Mouse (Mus musculus) stomach, postnatal 0 days (tissue): ENCODE data around the gene Gpr27. TPM values are rescaled to one million over a fixed set of nuclear protein-coding genes. Genes with fewer than 3 reads are reported as not detected.

ENCODE experiments used
- ATAC-seq: fragments of 200-750 bp; cut with Nextera tagmentation; 2 replicates; pipeline ENCODE4 v1.8.0; 2017; ENCODE audit not compliant: low FRiP score, low TSS enrichment
- DNase-seq: peaks from one replicate; pipeline ENCODE4 v3.0.0-alpha.2; 2016; ENCODE audit warnings: low spot score
- H3K27ac ChIP-seq: fragments of 300-500 bp; sonication (generic); replicated peaks from 2 replicates; pipeline ENCODE4 v1.5.1; 2014; ENCODE audit warnings: mild to moderate bottlenecking, control low read depth
- H3K27me3 ChIP-seq: fragments of 300-500 bp; sonication (generic); 2 replicates; pipeline ENCODE4 v1.6.1; 2014; ENCODE audit warnings: low read length; ENCODE audit not compliant: control insufficient read depth, insufficient read depth
- H3K36me3 ChIP-seq: fragments of 300-500 bp; sonication (generic); 2 replicates; pipeline ENCODE4 v1.6.1; 2014; ENCODE audit warnings: low read length, mixed read lengths; ENCODE audit not compliant: control insufficient read depth, insufficient read depth
- H3K4me1 ChIP-seq: fragments of 300-500 bp; sonication (generic); replicated peaks from 2 replicates; pipeline ENCODE4 v1.6.1; 2014; ENCODE audit warnings: antibody characterized with exemption; ENCODE audit not compliant: control insufficient read depth, insufficient read depth
- H3K4me2 ChIP-seq: fragments of 300-500 bp; sonication (generic); replicated peaks from 2 replicates; pipeline ENCODE4 v1.6.1; 2014; ENCODE audit warnings: low read depth, mild to moderate bottlenecking, control low read depth, moderate library complexity
- H3K4me3 ChIP-seq: fragments of 300-500 bp; sonication (generic); 2 replicates; pipeline ENCODE4 v1.5.1; 2014; ENCODE audit warnings: low read depth, low read length, control low read depth
- H3K9ac ChIP-seq: fragments of 300-500 bp; sonication (generic); 2 replicates; pipeline ENCODE4 v1.6.1; 2014; ENCODE audit warnings: mild to moderate bottlenecking, low read length, control low read depth, mixed read lengths
- H3K9me3 ChIP-seq: fragments of 300-500 bp; sonication (generic); 2 replicates; pipeline ENCODE4 v1.6.1; 2016; ENCODE audit warnings: low read length; ENCODE audit not compliant: control insufficient read depth
- CTCF ChIP-seq: IDR thresholded peaks from 2 replicates; pipeline ENCODE4 v1.5.1; 2016; ENCODE audit warnings: antibody characterized with exemption, low read depth, mild to moderate bottlenecking, moderate library complexity
- EP300 ChIP-seq: optimal IDR thresholded peaks from 2 replicates; pipeline ENCODE3; 2016; ENCODE audit warnings: antibody characterized with exemption
- WGBS: fragments of 180-500 bp; shearing (Covaris S2); extraction: QIAGEN DNeasy Blood & Tissue Kit; methylation state at CpG from one replicate; pipeline ENCODE4 v1.1.7; 2014; 5-methylcytosine and 5-hydroxymethylcytosine counted together
- polyA plus RNA-seq: library from polyadenylated mRNA; unstranded; fragments of >200 nt; fragmentation: Nextera tagmentation; extraction: Ambion mirVana; gene quantifications from 2 replicates; pipeline ENCODE4 v1.2.1, GENCODE M21; 2015

Gene Gpr27
- polyA plus RNA-seq: 2.5 and 2.9 TPM in 2 replicates

GRCm38 (mm10) chr6:99692206-99692915 lies at the start of gene Gpr27:
Gpr27 (plus strand) TSS chr6:99692679.
- WGBS: under 1% methylated on average over 48 of the region's 112 CpGs
- no peaks in the 10 kb centered on the region for H3K4me1 ChIP-seq
- peak within 1 kb of the TSS; percentile 74 for H3K9ac ChIP-seq
- H3K27me3 ChIP-seq: no peaks in the 10 kb centered on the region; the same call in 1 of the 2 replicates
- peak; percentile 33 for DNase-seq
- no peak within 1 kb of the TSS; the same call in 1 of the 2 replicates for H3K27ac ChIP-seq
- no peaks in the 10 kb centered on the region for H3K9me3 ChIP-seq
- H3K4me2 ChIP-seq: peak within 1 kb of the TSS; percentile 93
- TF ChIP-seq CTCF: no peak
- no peak for TF ChIP-seq EP300
- peak; percentile 78 for ATAC-seq
- peak within 1 kb of the TSS; percentile 65 for H3K4me3 ChIP-seq
- no peaks in the 10 kb centered on the region for H3K36me3 ChIP-seq

- H3K9me3 ChIP-seq: no peaks in the 10 kb centered on the region
- H3K9ac ChIP-seq: no peak overlapping the region
- 33% methylated on average over 10 of the region's 10 CpGs for WGBS
- ATAC-seq (peak; percentile 45; the same call in 1 of the 2 replicates), DNase-seq (peak; percentile 72)
- no peak overlapping the region for H3K4me3 ChIP-seq
- no peaks in the 10 kb centered on the region for H3K36me3 ChIP-seq
- no peaks in the 10 kb centered on the region; the same call in 1 of the 2 replicates for H3K4me1 ChIP-seq
- no peak overlapping the region for H3K4me2 ChIP-seq
- H3K27ac ChIP-seq: peak overlapping the region; percentile 30; the same call in 1 of the 2 replicates
- H3K27me3 ChIP-seq: no peaks in the 10 kb centered on the region
- no peak for TF ChIP-seq EP300
- TF ChIP-seq CTCF: no peak
Measured at GRCm38 (mm10) chr6:99643439-99644199, 48.9 kb upstream of the Gpr27 start.

- peak overlapping the region; percentile 30; the same call in 1 of the 2 replicates for H3K27ac ChIP-seq
Measured at GRCm38 (mm10) chr6:99644386-99644785, 48.1 kb upstream of the Gpr27 start.

GRCm38 (mm10) chr6:99644876-99645275 lies 47.6 kb upstream of the Gpr27 start:
- Histone ChIP-seq H3K4me3 (no peak overlapping the region), H3K9ac (no peak overlapping the region), H3K9me3 (no peaks in the 10 kb centered on the region), H3K4me1 (no peaks in the 10 kb centered on the region; the same call in 1 of the 2 replicates), H3K4me2 (no peak overlapping the region), H3K27ac (no peak overlapping the region), H3K27me3 (no peaks in the 10 kb centered on the region), H3K36me3 (no peaks in the 10 kb centered on the region)
- TF ChIP-seq CTCF (peak; percentile 33; the same call in 1 of the 2 replicates), EP300 (no peak)
- ATAC-seq: no peak
- 79% methylated on average over 5 of the region's 5 CpGs for WGBS
- DNase-seq: no peak

More at GRCm38 (mm10) chr6:99644386-99644785, 48.1 kb upstream of the Gpr27 start:
- no peak overlapping the region for H3K4me3 ChIP-seq
- H3K9me3 ChIP-seq: no peaks in the 10 kb centered on the region
- H3K36me3 ChIP-seq: no peaks in the 10 kb centered on the region
- no peak overlapping the region for H3K9ac ChIP-seq
- ATAC-seq (no peak), DNase-seq (no peak)
- no peak for TF ChIP-seq EP300
- TF ChIP-seq CTCF: no peak
- H3K4me2 ChIP-seq: no peak overlapping the region
- no peaks in the 10 kb centered on the region for H3K27me3 ChIP-seq
- no peaks in the 10 kb centered on the region; the same call in 1 of the 2 replicates for H3K4me1 ChIP-seq
- 76% methylated on average over 5 of the region's 5 CpGs for WGBS

GRCm38 (mm10) chr6:99646344-99646743 lies 46.1 kb upstream of the Gpr27 start:
- 0 out of 2 replicates have a peak overlapping the region, but pooled peaks have one; percentile 2 for H3K4me3 ChIP-seq
- no peak overlapping the region for H3K9ac ChIP-seq
- WGBS: 28% methylated on average over 10 of the region's 10 CpGs
- DNase-seq: no peak
- peak overlapping the region; percentile 29; the same call in 1 of the 2 replicates for H3K4me2 ChIP-seq
- 0 out of 2 replicates have a peak, but pooled peaks cover under 1% of the 10 kb centered on the region for H3K36me3 ChIP-seq
- H3K9me3 ChIP-seq: no peaks in the 10 kb centered on the region
- no peak for ATAC-seq
- no peaks in the 10 kb centered on the region for H3K27me3 ChIP-seq
- H3K4me1 ChIP-seq: no peaks in the 10 kb centered on the region; the same call in 1 of the 2 replicates
- TF ChIP-seq CTCF (no peak), EP300 (no peak)
- H3K27ac ChIP-seq: no peak overlapping the region
